9 mouse cellular contexts compared by ENCODE assay signal in the genomic region with DNA sequence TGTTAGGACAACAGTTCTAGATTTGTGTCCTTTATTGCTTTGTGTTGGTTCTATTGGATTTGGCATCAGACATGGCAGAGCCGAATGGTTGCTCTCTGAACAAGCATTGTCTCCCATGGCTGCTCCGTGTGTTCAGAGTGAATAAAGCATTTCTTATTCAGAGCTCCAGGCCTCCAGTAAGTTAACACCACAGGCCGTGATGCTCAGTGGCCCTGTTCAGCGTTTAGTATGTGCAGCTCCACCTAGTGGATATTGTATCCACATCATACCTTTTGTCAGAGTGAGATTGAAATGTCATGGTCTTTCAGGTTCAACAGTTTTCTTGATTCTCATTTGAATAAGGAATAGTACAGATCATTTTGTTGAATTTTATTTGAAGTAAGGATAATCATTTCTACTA. TPM values are rescaled to one million over a fixed set of nuclear protein-coding genes. Genes with fewer than 3 reads are reported as not detected.
DNase-seq lines count a peak whose midpoint lies in the region; ATAC-seq and TF ChIP-seq lines count a peak whose summit lies in the region.
"Had no signal": no experiment of that assay in that cellular context is flagged by ENCODE, and none has a peak within 500 bp of the region (broad histone marks: within the 10 kb centered on the region; RNA-seq: fewer than 3 reads in every experiment).

No protein-coding gene starts in this region.

- ATAC-seq in heart, postnatal 0 days (ENCODE audit: insufficient read depth, low read depth): peak; percentile 36; the same call in 1 of the 2 replicates

- no peaks in the 10 kb centered on the region for H3K9me3 ChIP-seq in heart, postnatal 0 days (replicated peaks; ENCODE audit: control insufficient read depth, low read length)
- H3K9me3 ChIP-seq: lung, embryonic 15.5 days had no signal

- TF ChIP-seq EP300 in heart, postnatal 0 days (IDR thresholded peaks at IDR 0.05; ENCODE audit: low read depth): no peak

- 22% methylated on average over 4 of the region's 4 CpGs for WGBS in heart, postnatal 0 days
- WGBS in kidney, adult 2 months: 15% methylated on average over 4 of the region's 4 CpGs

- no peak overlapping the region for H3K4me3 ChIP-seq in heart, postnatal 0 days (ENCODE audit: low read depth, low read length)
- no peak overlapping the region for H3K4me3 ChIP-seq in kidney, adult 2 months (ENCODE audit: insufficient read depth, low read depth, low read length)
- H3K4me3 ChIP-seq: lung, embryonic 15.5 days had no signal

- peak; percentile 75 for DNase-seq in heart, postnatal 0 days (ENCODE audit: low spot score)
- DNase-seq in heart, adult 11 months: no peak
- DNase-seq in WW6 (ENCODE audit: low read depth, low spot score): peak; percentile 14
- DNase-seq in embryo, embryonic 9.5 days (ENCODE audit: extremely low spot score): peak; percentile 22
- peak; percentile 56 for DNase-seq in kidney, adult 2 months
- peak; percentile 43 for DNase-seq in lung, postnatal 10 days
- DNase-seq in splenic B cell, adult 2 months (ENCODE audit: low read depth, low spot score): peak; percentile 72
- no peak for DNase-seq in yolk sac, embryonic 10.5 days (ENCODE audit: low spot score)

- no peak overlapping the region for H3K4me2 ChIP-seq in heart, postnatal 0 days (ENCODE audit: low read depth, low read length)
- H3K4me2 ChIP-seq: lung, embryonic 15.5 days had no signal

- peak; percentile 70 for TF ChIP-seq CTCF in heart, postnatal 0 days (IDR thresholded peaks at IDR 0.05; ENCODE audit: low read depth)
- TF ChIP-seq CTCF in kidney, adult 2 months (conservative IDR thresholded peaks at IDR 0.05; ENCODE audit: insufficient read depth, insufficient read length, low read depth, low read length): peak; percentile 65

- H3K27me3 ChIP-seq in heart, postnatal 0 days (ENCODE audit: control insufficient read depth, insufficient read depth, low read length): no peaks in the 10 kb centered on the region
- H3K27me3 ChIP-seq in kidney, adult 2 months (replicated peaks; ENCODE audit: control insufficient read depth, insufficient read depth, low read length): no peaks in the 10 kb centered on the region
- no peaks in the 10 kb centered on the region for H3K27me3 ChIP-seq in splenic B cell, adult 2 months (ENCODE audit: control insufficient read depth, insufficient read depth, low read length, poor library complexity, severe bottlenecking)
- H3K27me3 ChIP-seq: lung, embryonic 15.5 days had no signal

- peaks cover 10% of the 10 kb centered on the region for H3K36me3 ChIP-seq in heart, postnatal 0 days (replicated peaks; ENCODE audit: control insufficient read depth, insufficient read depth, low read length)
- no peaks in the 10 kb centered on the region for H3K36me3 ChIP-seq in kidney, adult 2 months (ENCODE audit: control insufficient read depth, insufficient read depth, low read length)
- 0 out of 2 replicates have a peak, but pooled peaks cover 2% of the 10 kb centered on the region for H3K36me3 ChIP-seq in splenic B cell, adult 2 months (ENCODE audit: control insufficient read depth, insufficient read depth, low read length, poor library complexity, severe bottlenecking)
- H3K36me3 ChIP-seq: lung, embryonic 15.5 days had no signal

- H3K9ac ChIP-seq in heart, postnatal 0 days (replicated peaks; ENCODE audit: low read depth, low read length): no peak overlapping the region
- H3K9ac ChIP-seq: lung, embryonic 15.5 days had no signal

- peaks cover 8% of the 10 kb centered on the region for H3K4me1 ChIP-seq in heart, postnatal 0 days (ENCODE audit: control insufficient read depth, insufficient read depth)
- no peaks in the 10 kb centered on the region for H3K4me1 ChIP-seq in kidney, adult 2 months (ENCODE audit: control insufficient read depth, insufficient read depth, low read length)

- no peak for TF ChIP-seq POLR2A in kidney, adult 2 months (IDR thresholded peaks at IDR 0.05; ENCODE audit: low read depth, low read length)

- H3K27ac ChIP-seq in heart, postnatal 0 days (ENCODE audit: low read depth): no peak overlapping the region
- H3K27ac ChIP-seq in kidney, adult 2 months (ENCODE audit: insufficient read depth, low read depth, low read length): no peak overlapping the region
- H3K27ac ChIP-seq: lung, embryonic 15.5 days had no signal

RNA-seq across cellular contexts. Expression of gene Pds5b, which starts 44.2 kb away (rescaled TPM):
- total RNA-seq in heart, postnatal 0 days (2014; rRNA removed; ENCODE audit: low replicate concordance): 16.3 and 24.2 TPM in 2 replicates
- 8.0 and 8.1 TPM in 2 replicates for polyA plus RNA-seq in heart, postnatal 0 days (2015; fragmentation: Nextera tagmentation; extraction: Ambion mirVana)
- 3.9 and 5.0 TPM in 2 replicates for polyA plus RNA-seq in kidney, adult 2 months (2012; rRNA removed)

RNA-seq across cellular contexts. Expression of gene N4bp2l2, which starts 51.8 kb away (rescaled TPM):
- 27.9 and 54.3 TPM in 2 replicates for total RNA-seq in heart, postnatal 0 days (2014; rRNA removed; ENCODE audit: low replicate concordance)
- 24.0 and 26.9 TPM in 2 replicates for polyA plus RNA-seq in heart, postnatal 0 days (2015; fragmentation: Nextera tagmentation; extraction: Ambion mirVana)
- 6.5 and 7.4 TPM in 2 replicates for polyA plus RNA-seq in kidney, adult 2 months (2012; rRNA removed)

Comparison
In these comparisons a context has a peak if more than half of its experiments do, and no peak if none do; other contexts are left out.
1. DNase-seq: peak in heart, postnatal 0 days (single experiment), WW6 (single experiment), embryo, embryonic 9.5 days (single experiment), kidney, adult 2 months (single experiment), lung, postnatal 10 days (single experiment) and splenic B cell, adult 2 months (single experiment); none in heart, adult 11 months (single experiment) and yolk sac, embryonic 10.5 days (single experiment).